Mouse (Mus musculus) brain, embryonic 14.5 days (tissue): ENCODE measurements around the gene Trim9.

Experiments used
- CTCF ChIP-seq: fragments of 200-500 bp; IDR thresholded peaks from 2 replicates; pipeline ENCODE4 v1.5.1; 2012; ENCODE audit warnings: inconsistent platforms, mild to moderate bottlenecking, moderate library complexity, borderline replicate concordance; ENCODE audit not compliant: insufficient read depth, insufficient read length; ENCODE audit errors: extremely low read depth
- POLR2A ChIP-seq: fragments of 200-500 bp; IDR thresholded peaks from 2 replicates; pipeline ENCODE4 v1.6.1; 2012; ENCODE audit warnings: mild to moderate bottlenecking, inconsistent platforms, borderline replicate concordance; ENCODE audit not compliant: poor library complexity, insufficient read depth, insufficient read length, severe bottlenecking; ENCODE audit errors: extremely low read depth

DNA sequence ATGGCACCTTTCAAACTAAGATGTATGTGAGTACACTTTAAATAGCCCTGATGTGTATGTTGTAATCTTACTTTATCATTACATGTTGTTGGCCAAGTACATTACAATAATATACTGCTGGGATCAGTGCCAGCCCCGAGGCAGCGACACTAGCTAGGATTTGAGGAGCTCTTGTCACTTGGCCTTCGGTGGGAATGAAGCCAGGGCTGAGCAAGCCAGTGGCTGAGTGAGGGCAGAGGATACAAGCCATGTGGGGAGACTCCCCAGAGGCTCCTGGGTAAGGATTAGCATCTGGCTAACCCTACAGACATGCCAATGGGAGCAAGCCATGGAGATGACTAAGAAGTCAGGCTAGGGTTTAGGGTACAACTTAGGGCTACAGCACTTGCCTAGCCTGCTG is 18.4 kb downstream of the Trim9 start:
- TF ChIP-seq POLR2A (no peak), CTCF (no peak)
